Mouse (Mus musculus) megakaryocyte, embryonic 14.5 days (primary cell): ENCODE results near the gene Stab2. TPM values are rescaled to one million over a fixed set of nuclear protein-coding genes. Genes with fewer than 3 reads are reported as not detected.

ENCODE experiments used
- H3K27me3 ChIP-seq: replicated peaks from 2 replicates; pipeline ENCODE3; 2012; ENCODE audit warnings: inconsistent platforms
- H3K36me3 ChIP-seq: replicated peaks from 2 replicates; pipeline ENCODE3; 2012; ENCODE audit warnings: low read length, inconsistent platforms, mixed read lengths
- H3K4me1 ChIP-seq: 2 replicates; pipeline ENCODE4 v1.6.1; 2012; ENCODE audit warnings: inconsistent platforms
- H3K4me3 ChIP-seq: replicated peaks from 2 replicates; pipeline ENCODE3; 2012; ENCODE audit warnings: moderate library complexity, mild to moderate bottlenecking, inconsistent platforms
- H3K9me3 ChIP-seq: 2 replicates; pipeline ENCODE4 v1.6.1; 2012; ENCODE audit warnings: inconsistent platforms
- FLI1 ChIP-seq: IDR thresholded peaks from 2 replicates; pipeline ENCODE4 v1.6.1; 2012; ENCODE audit warnings: low read length, inconsistent platforms, mixed read lengths
- GATA1 ChIP-seq: IDR thresholded peaks from 3 replicates; pipeline ENCODE4 v1.6.1; 2012; ENCODE audit warnings: mixed read lengths, low read length, inconsistent platforms, borderline replicate concordance
- polyA plus RNA-seq: library from polyadenylated mRNA; stranded (reverse); fragments of >175 nt; gene quantifications from 2 replicates; pipeline ENCODE4 v1.2.3, GENCODE M21; 2012; ENCODE audit warnings: low replicate concordance; ENCODE audit not compliant: insufficient read depth

Gene Stab2
- polyA plus RNA-seq, 1 experiment, result 2.0 TPM

DNA sequence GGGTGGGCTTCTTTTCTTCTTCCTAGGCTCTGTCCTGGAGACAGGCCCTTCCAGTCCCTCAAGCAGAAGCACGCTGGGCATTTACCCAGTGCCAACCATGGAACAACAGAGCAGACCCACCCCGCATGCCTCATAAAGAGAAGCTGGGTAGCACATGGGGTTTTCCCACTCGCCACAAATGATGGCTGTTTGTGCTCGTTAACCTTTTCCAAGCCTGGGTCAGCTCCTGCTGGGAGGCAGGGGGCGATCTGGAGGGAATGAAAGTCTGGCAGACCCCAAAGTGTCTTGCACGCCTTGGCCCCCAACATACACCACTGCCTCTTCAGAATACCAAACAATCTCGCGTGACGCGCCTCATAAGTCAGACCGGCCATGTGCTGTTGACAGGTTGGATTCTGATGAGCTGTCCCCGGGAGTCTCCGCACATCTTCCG lies 28.5 kb upstream of the Stab2 start:
- TF ChIP-seq GATA1, result no peak
- no peak for TF ChIP-seq FLI1
- Histone ChIP-seq H3K27me3 (peaks cover 1% of the 10 kb centered on the region), H3K4me3 (no peak overlapping the region)

DNA sequence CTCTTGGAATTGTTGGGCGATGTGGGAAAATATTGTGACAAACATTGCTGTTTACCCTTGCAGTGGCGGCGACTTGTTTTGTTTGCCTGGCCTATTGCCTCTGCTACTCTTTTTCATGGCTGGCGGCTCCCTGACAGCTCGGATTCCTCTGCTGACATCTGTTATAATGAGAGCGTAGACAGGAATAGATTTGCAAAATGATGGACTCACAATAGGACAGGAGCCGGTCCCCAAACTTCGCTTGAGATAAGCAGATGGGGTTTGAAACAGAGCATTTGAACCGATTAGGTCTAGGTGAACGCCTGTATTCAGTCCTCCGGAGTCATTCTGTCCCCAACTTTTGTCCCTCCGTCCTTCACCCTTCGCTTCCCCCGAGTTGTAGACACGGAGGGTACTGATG lies 28.0 kb upstream of the Stab2 start:
- TF ChIP-seq GATA1 (no peak), FLI1 (no peak)
- H3K36me3 ChIP-seq, result no peaks in the 10 kb centered on the region
- no peaks in the 10 kb centered on the region for H3K4me1 ChIP-seq
- H3K9me3 ChIP-seq, result peaks cover 4% of the 10 kb centered on the region; the same call in 1 of the 2 replicates
- no peak overlapping the region for H3K4me3 ChIP-seq
- H3K27me3 ChIP-seq, result peaks cover 1% of the 10 kb centered on the region

More for the DNA sequence above, 28.5 kb upstream of the Stab2 start:
- peaks cover 4% of the 10 kb centered on the region; the same call in 1 of the 2 replicates for H3K9me3 ChIP-seq
- H3K4me1 ChIP-seq, result no peaks in the 10 kb centered on the region
- H3K36me3 ChIP-seq, result no peaks in the 10 kb centered on the region

DNA sequence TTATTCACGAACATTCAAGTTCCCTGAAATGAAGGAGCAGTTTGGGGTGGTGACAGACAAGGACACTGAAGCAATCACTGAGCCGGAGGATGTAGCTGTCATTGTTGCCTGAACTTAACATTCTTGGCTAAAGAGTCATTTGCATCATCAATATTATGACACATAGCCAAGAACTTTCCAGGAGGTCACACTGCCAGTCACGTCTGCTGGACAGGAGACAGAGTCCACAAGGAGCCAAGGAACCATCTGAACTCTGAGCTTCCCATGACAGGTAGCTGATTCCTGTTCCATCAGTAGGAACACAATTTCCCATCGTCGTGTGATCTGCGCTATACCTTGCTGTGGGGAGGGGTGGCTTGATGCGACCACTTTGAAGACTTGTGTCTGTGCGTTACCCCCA lies 24.9 kb upstream of the Stab2 start:
- H3K36me3 ChIP-seq, result no peaks in the 10 kb centered on the region

DNA sequence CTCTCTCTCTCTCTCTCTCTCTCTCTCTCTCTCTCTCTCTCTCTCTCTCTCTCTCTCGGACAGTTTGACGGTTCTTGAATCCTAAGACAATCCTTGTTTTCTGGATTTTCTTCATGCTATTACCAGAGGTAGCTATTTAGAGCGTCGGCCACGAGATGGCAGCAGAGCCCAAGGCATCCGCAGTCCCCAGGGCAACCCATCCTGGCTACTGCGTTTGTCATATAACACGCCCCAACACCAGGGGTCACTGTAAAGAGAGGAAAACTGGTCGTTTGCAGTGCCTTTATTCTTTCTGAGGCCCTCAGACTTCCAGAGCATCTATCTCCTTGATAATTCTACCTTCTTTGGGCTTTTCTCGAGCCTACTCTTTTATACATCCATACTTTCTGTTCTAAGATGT lies 17.1 kb upstream of the Stab2 start:
- peaks cover 2% of the 10 kb centered on the region for H3K27me3 ChIP-seq

More for the DNA sequence above, 24.9 kb upstream of the Stab2 start:
- H3K9me3 ChIP-seq, result peaks cover 4% of the 10 kb centered on the region; the same call in 1 of the 2 replicates
- H3K4me3 ChIP-seq, result no peak overlapping the region
- H3K27me3 ChIP-seq, result no peaks in the 10 kb centered on the region
- TF ChIP-seq GATA1, result no peak
- no peak for TF ChIP-seq FLI1
- H3K4me1 ChIP-seq, result no peaks in the 10 kb centered on the region

DNA sequence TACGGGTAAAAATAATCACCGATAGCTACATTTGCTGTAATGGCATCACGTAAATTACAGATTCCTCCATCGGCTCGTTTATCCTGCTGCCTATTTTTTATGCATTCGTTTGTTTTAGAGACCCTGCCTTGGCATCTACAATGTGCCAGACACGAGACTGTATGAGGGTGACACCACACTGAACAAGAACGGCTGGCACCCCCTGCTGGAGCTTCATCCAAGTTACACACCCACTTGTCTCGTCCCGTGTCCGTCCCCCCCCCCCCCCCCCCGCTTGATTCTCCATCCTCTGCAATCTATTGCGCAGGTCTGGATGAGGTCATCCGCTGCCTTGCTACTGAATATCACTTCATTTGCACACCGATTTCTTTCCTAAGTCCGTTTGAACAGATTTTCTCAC lies 12.9 kb upstream of the Stab2 start:
- Histone ChIP-seq H3K4me3 (no peak overlapping the region), H3K4me1 (peaks cover 3% of the 10 kb centered on the region), H3K9me3 (no peaks in the 10 kb centered on the region), H3K36me3 (no peaks in the 10 kb centered on the region), H3K27me3 (peaks cover 6% of the 10 kb centered on the region)
- TF ChIP-seq FLI1 (no peak), GATA1 (no peak)

More for the DNA sequence above, 17.1 kb upstream of the Stab2 start:
- Histone ChIP-seq H3K9me3 (no peaks in the 10 kb centered on the region), H3K36me3 (no peaks in the 10 kb centered on the region), H3K4me1 (no peaks in the 10 kb centered on the region), H3K4me3 (no peak overlapping the region)
- TF ChIP-seq FLI1 (no peak), GATA1 (no peak)

DNA sequence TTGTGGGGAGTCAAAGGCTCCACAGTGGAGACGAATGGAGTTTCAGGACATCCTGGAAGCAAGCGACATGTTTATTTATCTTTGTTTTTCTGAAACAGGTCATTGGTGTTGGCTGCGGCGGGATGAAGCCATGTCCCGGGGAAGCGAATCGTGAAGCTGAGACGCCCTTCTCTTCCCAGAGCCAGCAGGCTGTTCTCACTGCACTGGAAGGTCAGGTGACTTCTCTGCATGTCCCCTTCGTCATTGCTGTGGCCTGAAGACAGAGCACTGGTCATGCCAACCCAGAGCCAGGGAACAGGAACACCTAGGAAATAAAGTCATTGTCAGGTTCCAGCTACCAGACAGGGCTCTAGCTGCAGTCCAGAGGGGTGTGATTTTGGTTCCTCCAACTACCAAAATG lies 11.1 kb upstream of the Stab2 start:
- Histone ChIP-seq H3K36me3 (no peaks in the 10 kb centered on the region), H3K27me3 (peaks cover 6% of the 10 kb centered on the region)
- TF ChIP-seq GATA1 (no peak), FLI1 (no peak)

DNA sequence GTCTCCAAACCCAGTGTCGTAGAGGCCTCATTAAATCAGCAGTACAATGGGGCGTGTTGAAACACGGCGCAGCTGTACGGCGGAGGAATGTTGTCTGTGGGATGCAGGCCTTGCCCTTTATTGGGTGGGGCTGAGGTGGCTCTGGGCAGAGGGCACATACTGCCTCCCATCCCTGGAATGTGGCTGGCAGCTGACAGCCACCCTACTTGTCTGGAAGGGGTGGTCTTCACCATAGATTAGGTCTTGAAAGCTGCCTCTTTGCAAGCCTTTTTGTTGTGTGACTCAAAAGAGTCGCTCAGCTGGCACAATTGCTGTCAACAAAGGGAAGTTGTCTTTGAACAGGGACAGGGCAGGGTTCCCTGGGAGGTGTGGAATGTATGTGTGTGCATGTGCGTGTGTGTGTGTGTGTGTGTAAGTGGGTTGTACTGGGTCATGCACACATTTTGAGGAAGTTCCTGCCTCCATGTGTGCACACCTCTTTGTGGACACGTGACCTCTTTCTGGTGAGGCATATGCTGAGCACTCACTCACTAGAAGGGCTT lies 8.4 kb upstream of the Stab2 start:
- no peaks in the 10 kb centered on the region for H3K36me3 ChIP-seq
- peaks cover 5% of the 10 kb centered on the region; the same call in 1 of the 2 replicates for H3K9me3 ChIP-seq
- H3K27me3 ChIP-seq, result peaks cover 4% of the 10 kb centered on the region
- H3K4me1 ChIP-seq, result peaks cover 6% of the 10 kb centered on the region
- no peak overlapping the region for H3K4me3 ChIP-seq
- TF ChIP-seq GATA1, result no peak
- no peak for TF ChIP-seq FLI1

More for the DNA sequence above, 11.1 kb upstream of the Stab2 start:
- Histone ChIP-seq H3K9me3 (no peaks in the 10 kb centered on the region), H3K4me3 (no peak overlapping the region), H3K4me1 (peaks cover 6% of the 10 kb centered on the region)

DNA sequence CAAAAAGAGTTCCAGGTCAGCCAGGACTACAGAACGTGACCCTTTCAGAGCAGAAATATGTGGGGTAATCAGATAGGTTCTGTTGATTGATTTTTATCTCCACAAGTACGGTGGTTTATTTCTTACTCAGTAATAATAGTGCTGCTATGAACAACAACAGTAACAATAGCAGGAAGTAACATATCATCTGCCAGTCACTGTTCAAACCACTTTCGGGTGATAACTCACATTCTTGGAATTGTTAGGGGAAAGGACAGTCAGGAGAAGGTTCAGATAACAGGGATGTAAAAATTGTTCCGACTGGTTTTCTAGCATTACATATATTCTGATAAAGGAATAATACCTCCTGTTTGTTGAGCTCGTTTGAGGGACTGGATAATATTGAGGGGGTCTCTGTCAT lies 7.6 kb upstream of the Stab2 start:
- Histone ChIP-seq H3K4me3 (no peak overlapping the region), H3K27me3 (peaks cover 4% of the 10 kb centered on the region), H3K9me3 (peaks cover 7% of the 10 kb centered on the region; the same call in 1 of the 2 replicates), H3K36me3 (no peaks in the 10 kb centered on the region), H3K4me1 (peaks cover 6% of the 10 kb centered on the region)
- TF ChIP-seq FLI1 (no peak), GATA1 (no peak)

DNA sequence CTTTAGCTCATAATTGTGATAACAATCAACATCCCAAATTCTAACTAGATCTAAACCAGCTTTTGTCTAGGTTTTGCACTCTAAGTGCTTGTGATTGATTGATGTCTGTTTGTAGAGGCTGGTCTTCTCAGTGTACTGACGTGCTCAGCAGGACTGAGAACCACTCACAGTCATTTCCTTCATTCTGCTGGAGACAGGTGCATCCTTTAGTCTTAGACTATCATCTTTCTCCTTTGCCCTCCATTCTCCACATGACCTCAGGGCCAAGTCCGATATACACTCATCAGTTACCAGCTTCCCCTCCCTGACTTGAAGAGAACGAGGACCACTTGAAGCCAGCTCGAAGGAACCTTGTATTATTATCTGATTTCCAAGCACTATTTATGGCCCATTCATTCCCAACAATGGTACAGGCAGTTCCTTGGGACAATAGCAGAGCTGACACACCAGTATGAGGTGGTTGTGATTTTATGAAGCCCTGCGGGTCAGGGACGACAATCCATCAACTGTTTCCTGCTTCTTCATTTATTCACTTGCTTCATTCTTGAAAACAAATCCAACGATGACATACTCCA lies 6.7 kb upstream of the Stab2 start:
- no peaks in the 10 kb centered on the region for H3K36me3 ChIP-seq
- H3K4me3 ChIP-seq, result no peak overlapping the region
- H3K9me3 ChIP-seq, result peaks cover 7% of the 10 kb centered on the region; the same call in 1 of the 2 replicates
- peaks cover 4% of the 10 kb centered on the region for H3K27me3 ChIP-seq
- peaks cover 6% of the 10 kb centered on the region for H3K4me1 ChIP-seq
- no peak for TF ChIP-seq GATA1
- no peak for TF ChIP-seq FLI1

DNA sequence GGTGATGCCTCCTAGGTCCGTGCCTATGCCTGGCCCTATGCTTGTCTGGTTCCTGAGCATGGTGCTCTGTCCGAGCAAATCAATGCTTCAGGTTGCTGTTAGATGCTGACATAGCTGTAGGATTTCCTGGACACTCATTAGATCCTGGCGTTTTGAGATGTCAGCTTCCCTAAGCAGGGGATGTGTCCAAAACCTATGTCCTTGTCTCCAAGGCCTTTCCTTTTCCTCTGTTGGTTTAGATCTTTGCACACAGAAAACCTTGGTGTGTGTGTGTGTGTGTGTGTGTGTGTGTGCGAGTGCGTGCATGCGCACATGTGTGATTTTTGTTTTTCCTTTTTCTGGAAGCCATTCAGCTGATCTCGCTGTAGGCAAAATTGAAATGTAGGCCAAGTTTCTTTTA lies 4.3 kb upstream of the Stab2 start:
- Histone ChIP-seq H3K27me3 (peaks cover 4% of the 10 kb centered on the region), H3K4me1 (peaks cover 6% of the 10 kb centered on the region), H3K4me3 (no peak overlapping the region), H3K36me3 (no peaks in the 10 kb centered on the region), H3K9me3 (peaks cover 7% of the 10 kb centered on the region; the same call in 1 of the 2 replicates)
- TF ChIP-seq GATA1, result no peak
- no peak for TF ChIP-seq FLI1

DNA sequence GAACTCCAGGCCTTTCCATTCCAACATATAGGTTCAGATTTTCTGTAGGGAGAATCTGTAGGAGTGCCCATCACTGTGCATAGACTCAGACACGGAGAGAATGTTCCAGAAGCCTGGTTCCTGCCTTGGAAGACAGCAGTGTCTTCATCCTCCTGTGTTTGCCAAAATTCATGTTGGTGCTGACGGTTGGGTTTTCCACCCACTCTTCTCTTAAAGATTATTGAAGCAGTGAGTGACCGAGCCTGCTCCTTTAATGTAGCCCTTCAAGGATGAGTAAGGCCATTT lies 332 bp upstream of the Stab2 start:
- no peaks in the 10 kb centered on the region for H3K36me3 ChIP-seq
- no peak for TF ChIP-seq FLI1
- TF ChIP-seq GATA1, result no peak

More for the DNA sequence above, 332 bp upstream of the Stab2 start:
- peaks cover 7% of the 10 kb centered on the region; the same call in 1 of the 2 replicates for H3K9me3 ChIP-seq
- H3K4me1 ChIP-seq, result no peaks in the 10 kb centered on the region
- no peak overlapping the region for H3K4me3 ChIP-seq
- peaks cover 2% of the 10 kb centered on the region for H3K27me3 ChIP-seq
